Mouse (Mus musculus): ENCODE results near the gene Zfand6. TPM values are rescaled to one million over a fixed set of nuclear protein-coding genes. Genes with fewer than 3 reads are reported as not detected.

The Zfand6 gene
- total RNA-seq, 2 experiments from 2014 or later: 138 to 143 TPM

- DNase-seq: no peak
Observed at GRCm38 (mm10) chr7:84651303-84651986, 38.3 kb downstream of the Zfand6 start.

GRCm38 (mm10) chr7:84649016-84649415, 40.7 kb downstream of the Zfand6 start:
- no peak for DNase-seq

DNA sequence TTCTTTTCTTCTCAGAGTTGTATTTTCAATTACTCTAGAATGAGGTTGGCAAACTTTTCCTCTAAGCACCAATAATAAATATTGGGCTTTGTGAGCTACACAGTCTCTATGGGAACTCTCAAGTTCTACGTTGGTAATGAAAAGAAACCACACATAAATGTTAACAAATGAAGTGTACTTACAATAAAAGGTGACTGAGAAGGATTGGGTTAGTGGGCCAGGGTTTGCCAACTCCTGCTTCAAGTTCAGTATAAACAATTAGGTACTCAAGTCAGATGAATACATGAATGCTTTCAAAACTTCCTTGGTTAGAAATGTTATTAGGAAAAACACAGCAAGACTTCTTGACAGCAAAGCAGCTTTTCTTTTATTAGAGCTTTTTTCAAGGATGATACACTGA, 43.5 kb downstream of the Zfand6 start:
- no peak for DNase-seq

DNA sequence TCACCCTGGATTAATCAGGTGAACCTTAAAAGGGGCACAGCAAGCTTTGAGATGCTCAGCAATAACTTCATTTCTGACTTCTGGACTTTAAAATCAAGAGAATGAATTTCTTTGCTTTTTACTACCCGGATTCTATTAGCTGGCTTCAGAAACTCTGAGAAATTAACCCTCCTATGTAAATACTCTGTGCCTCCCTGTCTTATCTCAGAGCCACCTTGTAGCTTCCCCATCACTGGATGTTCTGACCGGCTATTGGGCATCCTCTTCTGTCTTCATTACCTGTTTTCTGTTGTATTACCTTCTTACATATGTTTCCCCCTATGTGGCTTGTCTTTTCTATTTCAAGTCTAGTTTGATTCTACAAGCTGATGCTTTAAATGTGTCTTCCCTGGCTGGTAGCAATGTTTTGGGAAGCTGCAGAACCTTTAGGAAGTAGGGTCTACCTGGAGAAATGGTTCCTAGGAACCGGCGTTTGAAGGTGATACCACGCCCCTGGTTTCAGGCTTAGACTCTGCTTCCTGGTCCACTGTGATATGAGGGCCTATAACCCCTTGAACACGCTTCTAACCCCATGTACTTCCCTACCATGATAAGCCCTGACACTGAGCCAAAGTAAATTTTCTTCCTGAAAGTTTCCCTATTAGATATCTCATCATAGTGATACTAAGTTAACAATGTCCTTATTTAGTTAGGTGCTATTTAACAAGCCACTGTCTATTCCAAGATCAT, 46.3 kb downstream of the Zfand6 start:
- DNase-seq: no peak

DNA sequence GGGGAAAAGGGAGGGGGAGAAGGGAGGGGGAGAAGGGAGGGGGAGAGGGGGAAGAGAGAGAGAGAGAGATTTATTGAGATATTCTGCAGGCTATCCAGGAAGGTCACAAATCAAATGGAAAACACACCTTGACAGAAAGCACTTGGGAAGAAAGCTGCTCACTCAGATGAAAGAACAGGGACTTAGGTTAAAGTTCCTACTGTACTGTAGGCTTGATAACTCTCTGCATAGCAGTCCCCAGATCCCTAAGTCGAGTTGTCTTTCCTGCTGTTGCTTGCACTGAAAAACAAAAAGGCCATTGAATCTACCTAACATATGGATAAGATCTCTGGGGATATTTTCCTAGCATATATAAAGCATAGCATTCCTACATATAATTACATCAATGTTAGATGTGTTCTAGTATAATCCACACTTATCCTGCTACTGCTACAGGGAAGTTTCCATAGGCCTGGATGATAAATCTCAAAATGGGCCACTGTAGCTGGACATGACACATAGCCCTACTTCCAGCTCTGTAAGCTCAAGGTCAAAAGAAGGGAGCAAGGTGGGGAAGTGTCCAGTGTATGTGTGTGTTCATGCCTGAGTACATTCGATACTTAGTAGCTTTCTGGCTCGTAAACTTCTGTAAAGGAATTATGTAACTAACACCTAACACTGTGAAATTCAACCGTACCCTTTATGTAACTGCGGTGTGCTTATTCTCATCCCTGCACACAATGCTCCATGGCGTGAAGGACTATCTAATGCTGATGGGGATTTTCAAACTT, 47.4 kb downstream of the Zfand6 start:
- no peak for DNase-seq

DNA sequence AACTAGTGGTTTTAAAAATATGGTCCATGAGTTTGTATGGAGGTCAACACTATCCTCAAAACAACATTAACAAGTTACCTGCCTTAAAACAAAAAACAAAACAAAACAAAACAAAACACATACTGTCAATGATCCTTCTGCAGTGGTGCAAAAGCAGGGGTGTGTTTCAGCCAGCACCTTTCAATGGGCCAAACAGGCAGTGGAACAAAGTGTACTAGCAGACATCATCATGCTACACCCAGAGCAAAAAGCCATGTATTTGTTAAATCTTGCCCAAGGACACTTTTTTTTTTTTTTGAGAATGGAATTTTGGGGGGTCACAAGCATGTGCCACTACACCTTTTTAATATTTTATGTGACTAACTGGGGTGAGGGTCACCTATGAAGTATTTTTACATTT, 52.8 kb downstream of the Zfand6 start:
- no peak for DNase-seq

GRCm38 (mm10) chr7:84631878-84632277, 57.9 kb downstream of the Zfand6 start:
- DNase-seq: no peak

- no peak for DNase-seq
Observed at GRCm38 (mm10) chr7:84623718-84624117, 66.0 kb downstream of the Zfand6 start.

GRCm38 (mm10) chr7:84620956-84621355, 68.8 kb downstream of the Zfand6 start:
- DNase-seq: no peak

DNA sequence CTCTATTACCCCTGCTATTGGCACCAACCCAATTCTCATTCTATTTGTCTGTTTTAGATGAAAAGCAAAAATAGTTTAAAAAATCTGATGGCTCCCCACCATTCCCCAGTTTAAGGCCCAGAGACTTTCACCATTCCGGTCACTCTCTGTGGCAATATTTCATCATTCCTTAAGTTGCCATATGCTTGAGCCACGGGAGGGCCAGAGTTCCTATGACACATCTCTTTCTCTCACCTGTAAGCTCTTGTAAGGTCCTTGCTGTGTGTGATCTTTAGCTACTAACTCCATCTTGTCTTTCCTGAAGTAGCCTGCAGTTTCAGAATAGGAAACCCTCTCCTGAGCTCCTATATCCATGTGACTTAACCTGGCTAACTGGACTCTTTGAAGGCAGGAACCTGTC, 70.8 kb downstream of the Zfand6 start:
- DNase-seq: no peak

DNA sequence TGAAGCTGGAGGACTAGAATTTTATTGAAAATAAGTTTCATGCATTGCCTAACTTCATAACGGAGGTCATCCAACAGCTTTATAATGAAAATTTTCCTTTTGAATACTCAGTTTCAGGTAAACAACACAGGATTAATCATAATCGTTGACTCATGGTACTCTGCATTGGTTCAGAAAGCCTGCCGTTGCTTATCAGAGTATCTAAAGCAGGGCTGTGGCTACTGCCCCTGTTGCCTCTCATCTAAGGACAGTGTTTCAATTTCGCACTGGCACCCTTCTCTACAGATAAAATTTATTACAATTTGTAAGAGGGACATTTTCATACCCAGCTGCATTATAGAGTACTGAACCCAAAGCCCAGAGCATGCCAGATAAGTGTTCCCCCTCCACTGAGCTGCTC, 77.3 kb downstream of the Zfand6 start:
- no peak for DNase-seq

GRCm38 (mm10) chr7:84611609-84612008, 78.2 kb downstream of the Zfand6 start:
- DNase-seq: no peak

- DNase-seq: peak; percentile 72
Observed at GRCm38 (mm10) chr7:84606293-84606749, 83.4 kb downstream of the Zfand6 start, which contains the start of gene Fah. Gene Fah (minus strand): TSS chr7:84606722.

DNA sequence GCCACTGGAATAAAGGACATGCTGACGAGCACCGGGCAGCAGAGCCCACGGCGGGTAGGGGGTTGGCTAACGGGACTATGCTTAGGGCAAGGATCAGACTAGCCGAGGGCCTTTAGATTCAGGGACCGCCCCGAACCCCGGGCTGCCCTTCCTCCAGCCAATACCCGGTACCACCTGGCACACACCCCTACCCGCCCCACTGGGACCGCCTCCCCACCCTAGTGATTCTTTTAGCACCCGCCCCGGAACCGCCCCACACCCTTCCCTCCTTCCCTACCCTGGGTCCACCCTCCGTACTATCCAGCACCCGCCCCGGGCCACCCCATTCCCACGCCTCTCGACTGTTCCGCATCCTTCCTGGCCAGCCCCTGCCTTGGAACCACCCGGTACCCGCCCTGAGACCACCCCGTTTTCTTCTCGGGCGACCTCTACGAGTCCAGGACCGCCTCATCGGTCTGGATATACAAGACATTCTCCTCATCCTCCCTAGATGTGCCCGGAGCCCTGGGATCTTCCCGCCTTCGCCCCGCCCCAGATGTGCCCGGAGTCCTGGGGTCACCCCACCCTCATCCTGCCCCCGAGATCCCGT, 84.0 kb downstream of the Zfand6 start:
- peak; percentile 93 for DNase-seq

GRCm38 (mm10) chr7:84605033-84605687, 84.6 kb downstream of the Zfand6 start:
- peak; percentile 21 for DNase-seq

GRCm38 (mm10) chr7:84604501-84604900, 85.3 kb downstream of the Zfand6 start:
- peak; percentile 42 for DNase-seq

DNA sequence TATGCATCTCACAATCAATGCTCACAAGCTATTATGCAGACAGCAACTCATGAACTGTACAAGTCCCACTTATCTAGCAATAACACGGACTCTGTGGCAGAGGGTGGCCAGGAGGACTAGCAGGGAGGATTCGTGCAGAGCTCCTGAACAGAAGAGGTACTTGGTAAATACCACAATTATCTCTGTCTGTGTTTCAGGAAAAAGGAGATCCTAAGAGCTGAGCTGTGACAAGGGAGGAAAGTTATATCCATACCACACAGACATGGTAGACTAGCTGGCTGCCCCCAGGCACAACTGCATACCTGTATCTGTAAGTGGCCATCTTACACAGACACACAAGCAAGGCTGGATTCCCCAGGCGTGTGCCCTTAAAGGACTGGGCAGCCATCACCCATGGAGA, 88.4 kb downstream of the Zfand6 start:
- no peak for DNase-seq

DNA sequence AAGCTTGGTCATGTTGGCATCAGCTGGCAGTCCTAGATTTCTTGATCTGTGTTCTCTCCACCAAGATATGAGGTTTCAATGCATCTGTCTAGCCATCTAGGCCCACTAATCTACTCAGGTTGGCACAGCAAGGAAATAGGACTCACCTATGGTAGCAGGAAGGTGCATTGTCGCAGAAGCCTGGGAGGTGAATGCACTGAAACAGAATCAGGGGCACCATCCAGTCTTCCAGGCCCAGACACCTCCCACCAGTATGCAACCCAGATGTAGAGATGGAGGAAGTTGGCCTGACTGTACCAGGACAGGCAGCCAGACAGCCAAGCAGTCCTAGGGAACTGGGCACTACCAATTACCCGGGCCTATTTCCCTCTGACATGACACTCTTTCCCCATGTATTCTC, 89.1 kb downstream of the Zfand6 start:
- DNase-seq: no peak

DNA sequence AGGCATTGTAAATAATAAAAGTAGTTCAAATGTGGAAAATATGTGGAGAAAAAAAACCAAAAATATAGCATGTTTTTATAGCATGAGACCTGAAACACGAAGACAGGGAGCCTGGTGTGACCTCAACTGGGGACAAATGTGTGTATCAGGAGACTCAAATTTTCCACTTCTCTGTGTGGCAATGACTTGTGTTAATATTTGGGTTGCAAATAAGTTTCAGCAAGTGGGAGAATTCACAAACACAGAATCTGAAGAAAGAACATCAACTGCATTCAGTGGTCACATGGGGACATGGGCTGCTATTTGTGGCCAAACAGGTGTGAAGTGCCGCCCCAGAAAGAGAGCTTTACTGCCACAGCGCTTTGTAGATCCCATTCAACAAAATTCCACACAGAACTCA, 93.1 kb downstream of the Zfand6 start:
- no peak for DNase-seq

- DNase-seq: no peak
Observed at GRCm38 (mm10) chr7:84596002-84596401, 93.8 kb downstream of the Zfand6 start.

GRCm38 (mm10) chr7:84594917-84595303, 94.8 kb downstream of the Zfand6 start:
- no peak for DNase-seq
